Mouse (Mus musculus) stomach, postnatal 0 days (tissue): ENCODE data around the gene Ndc1.

Experiments
- CTCF ChIP-seq: IDR thresholded peaks from 2 replicates; pipeline ENCODE4 v1.5.1; 2016; ENCODE audit warnings: antibody characterized with exemption, low read depth, mild to moderate bottlenecking, moderate library complexity
- EP300 ChIP-seq: optimal IDR thresholded peaks from 2 replicates; pipeline ENCODE3; 2016; ENCODE audit warnings: antibody characterized with exemption

DNA sequence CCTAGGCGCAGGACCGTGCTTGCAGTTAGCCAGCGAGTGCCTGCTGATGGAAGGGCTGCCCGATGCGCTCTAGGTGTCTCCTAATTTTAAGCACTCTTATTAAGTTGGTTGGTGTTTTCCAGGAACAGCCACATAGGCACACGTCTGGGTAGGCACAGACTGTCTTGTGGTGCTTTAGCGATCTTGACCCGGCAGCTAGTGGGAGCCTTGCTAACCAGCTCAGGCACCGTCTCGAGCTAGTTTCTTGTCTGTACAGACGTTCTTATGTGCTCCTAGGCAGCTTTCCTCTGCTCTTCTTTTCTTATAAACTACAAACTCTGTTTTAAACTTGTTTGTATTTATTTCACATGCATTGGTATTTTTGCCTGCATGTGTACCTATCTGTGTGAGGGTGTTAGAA is 76.0 kb downstream of the Ndc1 start:
- TF ChIP-seq CTCF, result no peak
- no peak for TF ChIP-seq EP300
